Mouse (Mus musculus) inflammation-experienced regulatory T-cells, adult 6 months (primary cell): ENCODE measurements around the gene 2010111I01Rik. TPM values are rescaled to one million over a fixed set of nuclear protein-coding genes. Genes with fewer than 3 reads are reported as not detected.
A peak's percentile ranks its signal among the peaks of the same experiment; 100 is the strongest.
"Not testable (repeated sequence)": the region's sequence is repeated elsewhere in the genome, so short reads cannot be mapped to it uniquely, and the experiment has no call there.

Source experiments
- ATAC-seq: one replicate; pipeline ENCODE4 v1.8.0; 2017
- polyA plus RNA-seq, 3 experiments: library from polyadenylated mRNA; unstranded; fragments of 100-300 nt; shearing (Covaris generic); gene quantifications; one replicate each; pipeline ENCODE4 v1.2.1; 2017

Gene 2010111I01Rik
- polyA plus RNA-seq, 3 experiments from 2014 or later = 191 to 238 (median 213) TPM

DNA sequence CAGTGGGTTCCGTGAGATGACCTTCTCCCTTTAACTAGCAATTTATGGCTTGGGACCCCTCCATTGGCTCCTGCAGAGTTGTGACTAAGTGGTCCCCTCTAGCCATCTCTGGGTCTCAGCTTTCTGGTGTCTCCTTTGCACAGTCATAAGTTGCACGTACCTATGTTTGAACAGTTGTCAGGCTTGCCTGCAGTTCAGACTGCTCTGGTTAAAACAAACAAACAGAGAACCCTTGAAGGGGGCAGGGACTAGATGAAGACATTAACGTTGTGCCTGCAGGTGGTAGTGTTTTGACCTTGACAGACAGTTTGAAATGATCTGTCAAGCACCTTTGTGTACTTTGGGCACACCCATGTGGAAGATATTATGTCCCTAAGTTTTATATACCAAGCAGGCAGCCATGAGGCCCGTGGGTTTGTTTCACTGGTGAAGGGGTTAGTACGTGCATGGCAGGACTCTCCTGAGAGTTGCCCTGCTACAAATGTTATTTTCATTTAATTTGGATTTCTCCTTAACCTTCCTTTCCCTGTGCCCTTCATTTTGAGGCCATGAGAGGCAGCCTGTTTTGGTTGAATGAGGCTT lies 118.0 kb downstream of the 2010111I01Rik start:
- no peak for ATAC-seq

DNA sequence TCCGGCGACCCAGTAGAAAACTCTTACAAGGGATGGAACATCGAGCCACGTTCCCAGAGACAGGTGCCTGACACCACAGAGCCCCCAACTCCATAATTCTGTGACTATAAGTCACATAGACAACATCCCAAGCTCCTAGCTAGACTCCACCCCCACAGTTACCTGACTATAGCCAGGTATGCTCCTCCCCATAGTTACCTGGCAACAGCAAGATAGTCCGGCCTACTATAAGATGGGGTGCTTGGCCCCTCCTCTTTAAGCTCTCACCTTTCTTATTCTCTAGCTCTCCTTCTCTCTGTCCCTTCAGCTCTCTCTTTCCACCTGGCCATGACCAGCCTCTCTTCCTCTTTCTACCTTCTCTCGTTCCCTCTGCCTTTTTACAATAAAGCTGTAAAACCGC lies 118.4 kb downstream of the 2010111I01Rik start:
- ATAC-seq = not testable (repeated sequence)

DNA sequence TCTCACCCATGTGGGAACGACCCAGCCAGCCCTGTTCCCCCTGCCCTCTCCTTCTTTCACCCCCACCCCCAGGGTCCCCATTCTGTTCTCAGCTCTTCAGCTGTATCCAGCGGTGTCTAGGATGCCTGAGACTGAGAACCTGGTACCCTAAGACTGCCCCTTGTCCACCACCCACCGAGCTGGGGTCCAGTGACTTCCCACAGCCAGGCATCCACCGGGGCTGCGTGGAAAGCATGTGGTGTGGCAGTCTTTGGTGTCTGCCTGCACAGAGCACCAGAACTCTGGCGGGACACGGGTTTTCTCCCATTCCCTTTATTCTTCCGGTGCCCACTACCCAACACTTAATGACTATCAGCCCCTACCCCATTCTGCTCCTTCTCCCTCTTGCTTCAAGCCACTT lies 119.0 kb downstream of the 2010111I01Rik start:
- no peak for ATAC-seq

DNA sequence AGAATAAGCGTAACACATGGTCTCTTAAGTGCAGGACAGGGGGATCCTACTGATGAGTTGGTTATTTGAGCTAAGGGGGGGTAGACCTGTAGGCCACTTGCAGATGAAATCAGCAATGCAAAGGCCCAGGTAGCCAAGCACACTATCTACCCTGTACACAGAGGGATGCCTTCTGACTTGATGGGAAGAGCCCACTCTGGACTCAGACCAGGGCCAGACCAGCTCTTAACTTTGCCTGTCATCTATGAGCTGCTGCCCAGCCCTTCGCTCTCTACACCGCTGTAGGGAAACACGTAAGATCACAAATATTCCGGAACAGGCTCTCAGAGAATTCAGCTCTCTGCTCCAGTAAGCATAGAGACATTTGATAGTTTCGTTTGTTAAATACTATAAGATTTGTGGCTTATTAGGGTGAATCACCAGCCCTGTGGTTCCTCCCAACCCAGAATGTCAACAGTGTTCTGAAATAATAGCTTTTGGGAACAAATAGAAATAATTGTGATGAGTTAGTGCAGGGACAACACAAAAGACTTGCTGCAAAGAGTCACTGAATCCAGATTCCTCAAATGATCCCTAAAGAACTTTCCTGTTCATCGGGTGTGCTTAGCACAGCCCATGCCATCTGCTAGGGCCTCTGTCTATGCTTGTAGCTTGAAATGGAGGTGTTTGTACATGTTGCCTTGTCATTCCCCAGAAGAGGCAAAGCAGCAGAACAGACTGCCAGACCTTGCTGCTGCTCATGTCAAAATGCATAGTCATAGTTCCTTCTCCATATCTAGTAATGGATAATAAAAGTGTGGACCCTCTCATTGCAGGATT lies 123.4 kb downstream of the 2010111I01Rik start:
- ATAC-seq = no peak

DNA sequence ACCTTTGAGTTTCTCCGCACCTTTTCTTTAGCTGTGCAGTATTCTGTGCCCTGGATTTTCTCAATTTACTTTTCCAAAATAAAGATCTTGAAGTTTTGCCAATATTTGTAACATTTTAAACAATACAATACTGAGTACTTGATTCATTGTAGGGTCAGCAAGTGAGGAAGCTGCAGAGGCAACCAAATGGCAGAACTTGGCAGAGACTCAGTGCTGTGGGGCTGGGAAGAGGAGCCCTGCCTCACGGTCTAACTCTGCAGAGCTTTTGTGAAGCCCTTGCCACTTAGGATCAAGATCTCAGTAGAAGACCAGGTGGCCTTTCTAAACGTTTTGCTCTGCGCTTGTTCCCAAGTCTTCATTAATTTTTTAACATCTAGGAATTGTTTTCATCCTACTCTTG lies 124.8 kb downstream of the 2010111I01Rik start:
- no peak for ATAC-seq

DNA sequence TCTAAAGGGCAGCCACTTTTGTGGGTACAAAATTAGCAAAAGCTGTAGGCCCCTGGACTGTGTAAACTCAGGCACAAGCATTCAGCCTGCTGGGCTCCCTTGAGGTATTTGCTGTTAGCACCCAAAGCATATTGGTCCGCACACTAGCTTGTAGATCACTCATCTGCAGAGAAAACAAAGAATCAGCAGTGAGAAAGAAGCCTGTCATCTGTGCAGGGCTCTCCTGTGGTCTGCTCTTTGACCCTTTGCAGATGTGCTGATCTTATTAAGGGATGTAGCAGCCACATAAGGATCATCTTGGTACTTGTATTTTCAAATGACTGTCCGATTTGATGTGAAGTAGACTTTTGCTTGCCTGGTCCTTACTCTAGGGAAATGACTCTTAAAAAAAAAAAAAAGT lies 126.6 kb downstream of the 2010111I01Rik start:
- ATAC-seq = no peak

DNA sequence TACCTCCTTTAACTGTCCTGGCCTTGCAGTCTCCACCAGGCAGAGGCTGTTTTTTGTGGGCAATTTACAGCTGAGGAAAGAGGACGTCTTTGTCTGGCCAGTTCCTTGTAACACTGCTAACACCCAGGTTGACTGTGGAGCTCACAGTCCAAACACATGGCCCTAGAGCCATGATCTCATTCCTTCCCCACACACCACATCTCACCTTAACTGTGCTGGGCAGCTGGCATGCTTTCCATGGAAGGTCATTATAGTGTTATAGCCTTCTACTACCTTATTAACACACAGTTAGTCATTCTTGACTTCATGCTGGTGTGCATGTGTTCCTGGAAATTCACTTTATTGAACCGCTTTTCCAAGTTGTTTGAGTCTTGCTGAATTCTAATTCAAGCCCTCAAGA lies 127.6 kb downstream of the 2010111I01Rik start:
- no peak for ATAC-seq

DNA sequence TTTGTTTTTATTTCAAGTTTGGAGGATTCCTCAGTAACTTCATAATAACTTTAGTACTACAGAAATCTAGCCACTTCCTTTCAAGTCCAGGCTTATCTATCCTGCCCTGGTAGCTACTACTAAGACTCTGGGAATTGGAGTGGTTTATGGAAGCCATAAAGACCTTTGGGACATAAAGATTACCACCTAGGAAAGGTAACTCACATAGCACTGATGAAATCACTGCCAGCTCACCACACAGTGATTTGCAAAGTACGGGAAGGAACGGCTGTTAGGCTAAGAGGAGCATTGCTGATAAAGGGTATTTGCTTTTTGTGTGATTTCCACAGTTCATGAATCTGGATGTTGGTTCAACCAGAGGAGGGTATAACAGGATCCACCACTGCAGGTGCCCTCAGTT lies 128.2 kb downstream of the 2010111I01Rik start:
- no peak for ATAC-seq

DNA sequence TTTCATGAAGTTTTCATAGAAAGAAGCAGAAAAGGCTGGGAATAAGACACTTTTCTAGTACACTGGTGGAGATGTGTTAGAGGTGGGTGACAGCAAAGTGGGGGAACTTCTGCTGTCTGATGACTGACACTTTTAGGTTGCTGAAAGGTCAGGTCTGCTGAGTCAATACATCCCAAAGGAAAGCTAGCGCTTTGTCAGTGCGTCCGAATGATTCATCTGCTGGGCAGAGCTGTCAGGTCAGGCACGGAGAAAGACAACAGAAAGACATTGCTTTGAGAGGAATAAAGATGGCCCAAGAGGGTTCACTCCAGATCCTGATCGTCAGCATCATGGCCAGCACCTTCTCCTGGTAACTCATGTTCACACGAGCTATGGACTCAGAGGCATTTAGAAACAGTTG lies 128.9 kb downstream of the 2010111I01Rik start:
- no peak for ATAC-seq

DNA sequence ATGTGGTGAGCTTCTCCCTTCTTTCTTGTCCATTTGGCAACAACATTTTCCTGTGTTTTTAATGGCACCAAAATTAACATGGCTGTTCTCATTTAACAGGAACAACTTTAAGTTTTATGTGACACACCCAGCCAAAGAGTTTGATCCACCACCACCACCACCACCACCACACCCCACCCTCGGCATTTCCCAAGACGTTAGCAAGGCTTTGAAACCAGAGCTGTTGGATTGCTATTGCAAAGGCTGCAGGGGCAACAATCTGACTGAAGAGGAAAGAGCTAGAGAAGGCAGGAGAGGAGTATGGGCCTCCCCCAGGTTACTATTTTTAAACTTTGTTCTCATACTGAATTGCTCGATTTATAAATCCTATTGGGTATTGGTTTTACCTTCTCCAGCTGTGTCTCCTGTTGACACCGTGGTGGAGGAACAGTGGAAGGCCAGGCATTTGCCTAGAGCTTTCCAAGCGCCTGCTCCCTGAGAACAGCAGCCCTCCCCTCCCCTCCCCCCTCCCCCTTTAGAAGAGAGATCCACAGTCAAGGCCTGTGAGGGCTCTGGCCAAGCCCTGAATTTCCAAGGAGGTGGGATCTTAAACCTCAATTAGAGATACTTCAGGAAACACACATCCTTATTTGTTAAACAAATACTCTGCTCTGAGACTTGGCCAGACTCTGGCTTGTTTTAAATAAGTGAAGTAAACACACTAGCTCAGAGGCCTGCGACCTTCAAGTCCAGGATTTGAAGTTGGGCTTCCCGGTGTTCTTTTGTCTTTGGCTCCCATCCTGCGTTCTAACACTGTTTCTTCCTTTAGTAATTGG lies 129.8 kb downstream of the 2010111I01Rik start:
- no peak for ATAC-seq

DNA sequence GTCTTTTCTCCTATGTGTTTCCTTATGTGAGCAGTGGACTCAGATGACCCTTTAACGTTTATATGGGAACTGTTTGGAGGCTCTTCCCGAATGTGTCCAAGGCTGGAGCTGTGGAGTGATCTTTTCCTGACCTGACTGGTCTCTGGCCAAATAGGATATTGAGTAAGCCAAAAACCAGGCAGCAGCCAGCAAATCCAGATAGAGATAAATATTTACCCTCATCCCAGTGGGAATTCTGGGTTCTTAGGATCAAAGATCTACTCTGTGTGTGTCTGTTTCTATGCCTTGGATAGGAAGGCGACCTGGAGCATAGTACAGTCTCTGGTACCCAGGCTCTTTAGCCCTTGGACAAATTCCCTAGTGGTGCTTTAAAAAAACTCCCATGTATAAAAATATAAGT lies 132.1 kb downstream of the 2010111I01Rik start:
- no peak for ATAC-seq

DNA sequence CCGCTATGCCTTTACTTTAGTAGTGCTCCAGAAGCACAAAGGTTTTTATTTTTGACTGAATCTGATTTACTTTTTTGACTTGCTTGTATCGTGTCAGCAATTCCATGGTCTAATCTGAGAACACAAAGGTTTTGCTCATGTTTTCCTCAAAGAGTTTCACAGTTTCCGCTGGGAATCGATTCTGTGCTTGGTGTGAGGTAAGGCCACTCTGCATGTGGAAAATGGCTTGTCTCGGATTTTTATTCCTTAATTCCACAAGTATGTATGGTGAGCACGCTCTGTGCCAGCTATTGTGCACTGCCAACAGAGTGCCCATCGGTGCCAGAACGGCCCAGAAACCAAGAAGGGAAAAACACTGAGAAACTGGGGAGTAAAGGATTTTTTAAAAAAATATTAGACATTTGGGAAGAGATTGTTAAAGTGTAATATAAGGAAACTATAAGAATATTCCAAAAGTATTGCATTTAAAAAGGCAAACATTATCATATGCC lies 132.8 kb downstream of the 2010111I01Rik start:
- no peak for ATAC-seq

DNA sequence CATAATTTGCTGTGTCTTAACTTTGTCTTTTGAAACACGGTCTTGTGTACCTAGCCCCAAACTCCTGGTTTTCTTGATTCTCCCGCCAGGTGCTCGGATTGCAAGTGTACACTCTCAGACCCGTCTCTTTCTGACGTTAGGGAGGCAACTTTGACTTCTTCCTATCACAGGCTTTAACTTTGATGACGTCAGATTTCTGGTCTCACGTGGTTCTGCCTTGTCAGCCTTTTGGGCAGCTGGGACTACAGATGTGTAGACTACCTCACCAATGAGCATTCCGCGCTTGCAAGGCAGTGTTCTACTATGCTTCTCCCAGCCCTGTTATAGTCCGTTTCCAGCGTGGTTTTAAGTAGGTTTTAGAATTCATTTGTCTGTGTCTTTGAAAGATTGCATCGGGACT lies 137.1 kb downstream of the 2010111I01Rik start:
- ATAC-seq = no peak

DNA sequence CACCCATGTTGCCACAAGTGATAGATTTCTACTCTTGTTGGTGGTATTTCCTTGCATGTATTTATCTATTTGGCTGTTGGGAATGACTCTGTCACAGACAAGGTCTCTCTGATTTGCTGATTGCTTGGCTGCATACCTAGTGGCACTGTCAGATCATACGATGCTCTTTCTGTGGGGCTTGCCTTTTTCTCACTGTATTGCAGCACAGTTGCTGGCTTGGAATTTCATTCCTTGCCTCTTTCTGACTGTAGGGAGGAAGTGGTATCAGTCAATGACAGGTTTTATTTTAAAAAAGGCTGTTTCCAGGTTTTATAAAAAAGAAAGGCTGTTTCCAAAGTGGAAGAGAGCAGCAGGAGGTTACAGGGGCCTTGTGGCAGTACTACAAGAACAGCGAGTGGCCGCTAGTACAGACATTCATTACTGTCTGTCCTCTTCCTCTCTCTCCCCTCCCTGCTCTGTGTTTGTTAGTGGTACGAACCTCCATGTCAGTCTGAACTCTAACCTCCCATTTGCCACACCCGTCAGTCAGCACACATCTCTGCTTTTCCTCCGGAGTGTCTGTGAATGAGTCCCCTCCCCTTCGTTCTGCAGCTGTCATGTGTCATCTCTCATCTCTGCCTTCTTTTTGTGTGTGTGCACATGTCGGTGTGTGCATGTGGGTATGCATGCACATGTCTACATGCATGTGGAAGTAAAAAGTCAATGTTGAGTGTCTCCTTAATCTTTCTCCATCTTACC lies 138.3 kb downstream of the 2010111I01Rik start:
- ATAC-seq = no peak

DNA sequence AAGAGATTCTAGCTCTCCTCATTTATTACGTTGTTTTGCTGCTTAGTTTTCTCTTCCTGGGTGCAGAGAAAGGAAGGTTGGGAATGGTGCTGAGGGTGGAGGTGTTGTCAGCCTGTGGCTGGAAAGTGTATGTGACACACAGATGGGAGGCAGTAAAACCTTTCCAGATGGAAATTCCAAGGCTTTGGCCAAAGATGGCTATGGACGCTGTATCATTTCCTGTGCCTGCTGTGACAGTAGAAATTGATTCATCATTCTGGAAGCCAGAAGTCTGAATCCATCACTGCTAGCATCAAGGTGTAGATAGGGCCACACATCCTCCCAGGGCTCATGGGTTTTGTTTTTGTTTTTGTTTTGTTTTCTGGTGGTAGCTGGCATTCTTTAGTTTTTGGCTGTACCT lies 141.9 kb downstream of the 2010111I01Rik start:
- ATAC-seq = no peak

DNA sequence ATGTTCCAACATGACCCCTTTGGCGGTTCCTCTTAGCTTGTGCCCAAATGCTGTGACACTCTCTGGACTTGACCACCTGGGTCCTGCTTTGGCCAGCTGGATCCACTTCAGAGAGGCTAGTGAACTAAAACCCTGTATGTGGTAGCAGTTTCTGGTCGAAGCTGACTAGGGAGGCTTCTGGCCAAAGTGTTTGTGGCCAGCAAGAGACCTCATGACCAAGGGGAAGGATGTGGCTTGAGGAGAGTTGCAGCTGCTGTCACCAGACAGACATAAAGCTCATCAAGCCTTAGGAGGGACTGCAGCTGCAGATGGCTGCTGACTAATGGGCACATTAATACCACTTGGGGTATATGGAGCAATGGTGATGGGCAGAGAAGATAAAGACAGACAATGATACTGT lies 143.9 kb downstream of the 2010111I01Rik start:
- no peak for ATAC-seq

DNA sequence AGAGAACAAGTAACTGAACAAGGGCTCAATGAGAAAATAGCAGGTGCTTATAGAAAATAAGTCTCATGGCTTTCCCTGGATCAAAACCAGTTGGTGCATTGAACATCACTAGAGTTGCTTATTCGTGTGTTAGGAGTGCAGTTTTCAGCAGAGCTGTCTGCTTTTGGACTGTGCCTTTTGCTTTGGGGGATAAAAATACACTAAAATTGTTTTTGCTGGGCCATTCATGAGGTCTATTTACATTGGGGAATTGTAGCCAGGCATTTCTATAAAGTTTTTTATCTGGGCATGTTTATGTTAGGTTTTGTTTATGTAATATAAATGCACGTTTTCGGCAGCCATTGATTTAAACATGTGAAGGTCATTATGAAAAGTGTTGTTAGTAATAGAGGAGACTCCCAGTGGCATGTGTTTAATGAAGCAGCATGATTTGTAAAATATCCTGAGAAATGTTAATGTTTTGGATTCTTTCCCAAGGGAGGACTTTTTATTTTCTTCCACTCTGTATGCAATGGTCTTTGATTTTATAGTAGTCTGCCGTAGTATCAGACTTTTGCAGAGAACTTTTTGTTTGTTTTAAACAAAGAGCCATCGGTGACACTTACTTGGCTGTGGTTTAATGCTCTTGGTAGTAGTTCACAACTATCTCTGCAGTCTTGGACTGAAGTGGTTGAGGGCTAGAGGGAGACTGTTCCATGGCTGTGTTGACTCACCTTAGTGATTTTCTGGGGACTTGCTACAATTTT lies 146.8 kb downstream of the 2010111I01Rik start:
- ATAC-seq = no peak

DNA sequence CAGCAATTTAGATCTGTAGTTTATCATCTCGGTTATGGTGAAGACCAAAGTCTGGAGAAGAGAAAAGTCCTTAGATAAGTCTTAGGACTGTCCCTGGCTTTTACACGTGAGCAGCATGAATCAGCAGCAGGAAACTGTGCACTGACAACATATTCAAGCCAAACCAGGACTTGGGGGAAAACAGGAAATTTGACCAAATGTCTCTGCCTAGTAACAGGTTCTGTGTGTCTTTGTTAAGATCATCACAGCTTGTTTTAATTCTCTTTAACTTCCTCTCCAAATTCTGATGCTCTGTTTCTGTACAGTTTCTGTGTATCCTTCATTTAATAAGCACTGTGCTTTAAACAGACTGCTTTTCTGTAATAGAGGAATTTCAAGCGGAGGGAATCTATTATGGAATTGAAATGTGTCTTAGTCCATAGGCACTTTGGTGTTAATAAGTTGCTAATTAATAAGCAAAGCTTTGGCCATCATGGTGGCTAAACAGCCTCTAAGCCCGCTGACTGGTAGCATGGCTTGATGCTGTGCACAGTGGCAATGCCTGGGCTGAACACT lies 147.4 kb downstream of the 2010111I01Rik start:
- no peak for ATAC-seq

DNA sequence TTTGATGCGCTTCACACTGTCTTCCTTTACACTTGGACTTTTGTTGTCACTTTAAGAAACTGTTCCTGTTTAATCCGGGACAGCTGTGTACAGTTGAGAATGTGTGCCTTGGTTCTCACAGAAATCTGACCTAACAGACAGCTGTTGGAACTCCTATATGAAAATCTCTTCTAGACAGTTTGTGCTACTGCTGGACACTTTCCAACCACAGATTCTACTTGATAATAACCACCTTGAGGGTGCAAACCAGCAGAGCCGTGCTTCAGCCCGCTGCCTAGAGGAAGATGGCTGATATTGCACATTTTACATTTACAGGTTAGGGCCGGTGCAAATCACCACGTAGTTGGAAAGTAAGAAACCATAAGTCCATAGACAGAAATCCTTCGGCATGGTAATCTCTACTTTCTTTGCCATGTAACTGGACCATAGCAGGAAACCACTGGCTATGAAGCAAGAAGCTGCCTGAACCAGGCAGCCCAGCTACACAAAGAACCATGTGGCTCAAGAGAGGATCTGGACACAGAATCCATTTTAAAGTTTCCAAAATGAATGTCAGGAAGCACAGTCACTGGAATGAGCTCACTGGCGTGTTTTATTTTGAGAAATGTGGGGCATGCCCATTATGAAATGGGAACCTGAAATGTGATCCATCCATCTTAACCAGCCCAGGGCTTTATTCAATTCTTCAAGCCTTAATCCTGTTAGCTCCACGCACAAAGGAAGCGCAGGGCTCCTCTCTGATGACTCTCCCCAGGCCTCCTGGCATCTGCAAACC lies 148.1 kb downstream of the 2010111I01Rik start:
- ATAC-seq = peak; percentile 43

DNA sequence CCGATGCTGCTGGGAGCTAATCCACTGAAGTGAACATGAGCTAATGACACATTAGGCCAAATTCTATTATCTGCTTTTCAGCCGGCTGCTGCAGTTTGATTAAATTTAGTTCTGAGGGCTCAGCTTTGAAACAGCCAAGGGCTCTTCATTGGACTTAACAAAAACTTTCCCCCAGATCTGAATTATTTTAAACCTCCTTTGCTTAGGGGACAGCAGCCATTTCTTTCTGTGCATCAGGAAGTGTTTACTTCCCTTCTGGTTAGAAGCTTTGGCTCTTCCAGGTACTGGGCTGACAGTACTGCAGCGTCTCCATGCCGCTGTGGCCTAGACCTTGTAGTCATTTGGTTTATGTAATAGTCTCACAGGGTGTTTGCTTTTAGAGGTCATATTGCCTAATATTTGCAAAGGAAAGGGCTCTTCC lies 149.2 kb downstream of the 2010111I01Rik start:
- no peak for ATAC-seq
